Mouse (Mus musculus): Measurements from ENCODE around the gene Fxr1. TPM values are rescaled to one million over a fixed set of nuclear protein-coding genes. Genes with fewer than 3 reads are reported as not detected.

Fxr1 gene
- polyA plus RNA-seq (2015; fragmentation: Nextera tagmentation; extraction: Ambion mirVana) = 27.4 and 30.5 TPM in 2 replicates

DNA sequence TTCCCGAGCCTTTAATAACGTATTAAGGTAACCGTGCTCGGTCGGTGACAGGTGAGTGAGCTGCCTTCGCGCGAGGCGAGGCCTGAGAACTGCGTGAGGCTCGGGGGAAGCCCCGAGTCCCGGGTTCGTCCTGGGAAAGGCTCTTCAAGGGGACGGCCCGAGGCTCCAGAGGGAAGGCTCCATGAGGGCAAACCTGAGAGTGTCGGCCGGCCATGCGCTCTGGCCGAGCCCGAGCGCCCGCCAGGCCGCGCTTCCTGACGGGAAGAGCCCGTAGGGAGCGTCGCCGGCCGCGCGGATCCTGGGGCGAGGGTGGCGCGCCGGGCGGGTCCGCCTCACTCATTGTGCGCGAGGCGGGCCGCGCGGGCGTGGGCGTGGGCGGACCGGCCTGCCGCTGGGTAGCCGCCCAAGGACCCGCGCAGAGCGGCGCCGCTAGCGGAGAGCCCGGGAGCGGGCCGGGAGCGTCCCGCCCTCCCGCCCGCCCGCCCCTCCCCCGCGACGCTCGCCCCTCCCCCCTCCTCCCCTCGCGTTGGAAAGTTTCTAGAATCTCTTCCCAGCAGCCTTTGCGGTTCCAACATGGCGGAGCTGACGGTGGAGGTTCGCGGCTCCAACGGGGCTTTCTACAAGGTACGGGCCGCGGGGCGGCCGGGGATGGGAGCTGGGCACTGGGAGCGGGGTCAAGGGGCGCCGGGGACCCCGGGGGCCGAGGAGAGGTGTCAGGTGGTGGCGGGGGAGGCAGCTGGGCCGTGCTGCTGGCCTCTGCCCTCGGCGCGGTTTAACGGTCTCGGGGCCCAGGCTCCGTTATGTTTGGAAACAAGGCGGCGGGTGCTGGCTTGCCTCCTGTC is at the start of gene Fxr1:
Fxr1 (plus strand) TSS at position 404 of the 842 bp plus-strand sequence.
- WGBS = under 1% methylated on average over 64 of the region's 97 CpGs
- H3K4me2 ChIP-seq (replicated peaks; ENCODE audit: low read depth) = peak within 1 kb of the TSS; percentile 79
- no peaks in the 10 kb centered on the region for H3K36me3 ChIP-seq (ENCODE audit: control insufficient read depth, insufficient read depth)
- peak; percentile 99 for ATAC-seq
- no peaks in the 10 kb centered on the region for H3K27me3 ChIP-seq (replicated peaks; ENCODE audit: control insufficient read depth, insufficient read depth, low read length)
- H3K9me3 ChIP-seq (ENCODE audit: control insufficient read depth) = no peaks in the 10 kb centered on the region
- peak within 1 kb of the TSS; percentile 93 for H3K27ac ChIP-seq (ENCODE audit: low read depth, low read length)
- no peaks in the 10 kb centered on the region for H3K4me1 ChIP-seq (replicated peaks; ENCODE audit: control insufficient read depth, insufficient read depth, low read length)
- no peak for TF ChIP-seq CTCF (IDR thresholded peaks at IDR 0.05; ENCODE audit: low read depth)
- peak within 1 kb of the TSS; percentile 99 for H3K9ac ChIP-seq (ENCODE audit: low read depth, low read length)
- peak within 1 kb of the TSS; percentile 94 for H3K4me3 ChIP-seq (ENCODE audit: low read depth, low read length)

DNA sequence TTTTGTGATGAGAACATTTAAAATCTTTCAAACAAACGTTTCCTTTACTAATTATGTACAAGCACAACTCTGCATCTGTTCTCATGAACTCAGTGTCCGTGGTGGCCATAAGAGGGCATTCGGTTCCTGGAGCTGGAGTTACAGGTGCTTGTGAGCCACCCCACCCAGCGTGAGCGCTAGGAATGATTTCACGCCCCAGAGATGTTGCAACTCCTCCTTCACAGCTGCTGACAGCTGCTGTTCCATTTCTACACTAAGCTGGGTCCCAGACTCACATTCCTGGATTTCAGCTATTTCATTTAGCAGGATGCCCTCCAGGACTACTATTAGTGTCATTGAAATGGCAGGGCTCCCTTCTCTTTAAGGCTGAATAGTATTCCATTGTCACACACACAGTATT is 40.3 kb upstream of the Fxr1 start:
- 50% methylated on average over 6 of the region's 6 CpGs for WGBS
- no peak overlapping the region for H3K4me3 ChIP-seq (ENCODE audit: low read depth, low read length)
- H3K27me3 ChIP-seq (replicated peaks; ENCODE audit: control insufficient read depth, insufficient read depth, low read length) = no peaks in the 10 kb centered on the region
- H3K36me3 ChIP-seq (ENCODE audit: control insufficient read depth, insufficient read depth) = no peaks in the 10 kb centered on the region
- no peak overlapping the region for H3K4me2 ChIP-seq (replicated peaks; ENCODE audit: low read depth)
- no peak overlapping the region for H3K9ac ChIP-seq (ENCODE audit: low read depth, low read length)
- no peaks in the 10 kb centered on the region for H3K9me3 ChIP-seq (ENCODE audit: control insufficient read depth)
- no peak for TF ChIP-seq CTCF (IDR thresholded peaks at IDR 0.05; ENCODE audit: low read depth)
- no peak overlapping the region for H3K27ac ChIP-seq (ENCODE audit: low read depth, low read length)
- no peaks in the 10 kb centered on the region for H3K4me1 ChIP-seq (replicated peaks; ENCODE audit: control insufficient read depth, insufficient read depth, low read length)
- no peak for ATAC-seq

DNA sequence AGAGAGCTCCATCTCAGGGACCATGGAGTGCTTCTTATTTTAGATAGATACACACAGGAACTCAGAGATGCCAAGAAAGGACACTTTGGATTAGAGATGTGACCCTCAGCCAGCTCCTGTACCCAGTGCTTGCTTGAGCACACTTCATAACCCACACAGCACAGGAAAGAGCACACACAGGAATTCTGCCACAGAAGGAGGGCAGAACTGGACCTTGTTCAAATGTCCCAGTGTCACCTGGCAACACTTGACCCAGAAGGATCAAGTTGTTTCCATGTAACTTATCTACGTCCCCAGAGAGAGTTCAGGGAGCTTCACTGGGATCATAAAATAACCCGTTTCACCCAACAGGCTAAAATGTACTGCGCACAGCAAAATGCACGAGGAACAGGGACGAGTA is 37.0 kb upstream of the Fxr1 start:
- Histone ChIP-seq H3K9ac (ENCODE audit: low read depth, low read length) (no peak overlapping the region), H3K27ac (ENCODE audit: low read depth, low read length) (no peak overlapping the region), H3K27me3 (replicated peaks; ENCODE audit: control insufficient read depth, insufficient read depth, low read length) (no peaks in the 10 kb centered on the region), H3K4me3 (ENCODE audit: low read depth, low read length) (no peak overlapping the region), H3K4me2 (replicated peaks; ENCODE audit: low read depth) (no peak overlapping the region), H3K4me1 (replicated peaks; ENCODE audit: control insufficient read depth, insufficient read depth, low read length) (no peaks in the 10 kb centered on the region), H3K9me3 (ENCODE audit: control insufficient read depth) (no peaks in the 10 kb centered on the region), H3K36me3 (ENCODE audit: control insufficient read depth, insufficient read depth) (no peaks in the 10 kb centered on the region)
- no peak for TF ChIP-seq CTCF (IDR thresholded peaks at IDR 0.05; ENCODE audit: low read depth)
- no peak for ATAC-seq
- 65% methylated on average over 5 of the region's 5 CpGs for WGBS

DNA sequence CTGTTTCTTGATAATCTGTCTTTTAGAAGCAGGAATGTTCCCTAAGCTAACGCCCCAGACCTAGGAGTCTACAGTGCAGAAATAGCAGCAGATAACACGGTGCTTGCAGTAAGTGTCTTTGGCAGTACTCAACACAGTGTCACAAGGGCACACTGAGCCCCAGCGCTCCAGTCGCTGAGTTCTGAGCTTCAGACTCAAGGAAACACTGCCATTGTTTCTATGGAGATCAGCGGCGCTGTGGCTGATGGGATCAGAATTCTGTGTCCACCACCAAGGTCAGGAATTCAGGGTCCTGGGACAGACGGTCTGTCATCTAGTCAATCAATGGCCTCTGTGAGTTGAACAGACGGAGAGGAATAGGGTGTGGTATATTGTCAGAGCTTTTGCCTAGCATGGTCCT is 30.4 kb upstream of the Fxr1 start:
- Histone ChIP-seq H3K4me3 (ENCODE audit: low read depth, low read length) (no peak overlapping the region), H3K27ac (ENCODE audit: low read depth, low read length) (no peak overlapping the region), H3K4me2 (replicated peaks; ENCODE audit: low read depth) (no peak overlapping the region), H3K27me3 (replicated peaks; ENCODE audit: control insufficient read depth, insufficient read depth, low read length) (no peaks in the 10 kb centered on the region), H3K36me3 (ENCODE audit: control insufficient read depth, insufficient read depth) (no peaks in the 10 kb centered on the region), H3K9me3 (ENCODE audit: control insufficient read depth) (no peaks in the 10 kb centered on the region), H3K9ac (ENCODE audit: low read depth, low read length) (no peak overlapping the region), H3K4me1 (replicated peaks; ENCODE audit: control insufficient read depth, insufficient read depth, low read length) (no peaks in the 10 kb centered on the region)
- no peak for TF ChIP-seq CTCF (IDR thresholded peaks at IDR 0.05; ENCODE audit: low read depth)
- WGBS = 72% methylated on average over 8 of the region's 8 CpGs
- no peak for ATAC-seq

DNA sequence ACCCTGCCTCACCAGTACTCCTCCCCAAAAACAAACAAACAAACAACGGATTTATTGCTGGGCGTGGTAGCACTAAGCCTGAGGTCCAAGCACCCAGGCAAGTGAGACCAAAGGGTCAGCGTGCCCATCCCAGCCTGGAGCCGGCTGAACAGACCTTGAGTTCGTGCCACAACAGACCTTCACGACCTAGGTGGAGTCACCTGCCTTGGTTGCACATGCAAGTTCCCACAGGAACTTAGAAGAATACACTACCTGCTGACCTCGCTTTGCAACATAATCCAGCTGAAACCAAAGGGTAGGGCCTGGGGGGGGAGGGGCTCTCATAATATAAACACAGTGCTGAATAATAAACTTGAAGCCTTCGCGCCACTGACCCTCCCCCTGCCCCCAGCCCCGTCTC is 29.3 kb upstream of the Fxr1 start:
- Histone ChIP-seq H3K27me3 (replicated peaks; ENCODE audit: control insufficient read depth, insufficient read depth, low read length) (no peaks in the 10 kb centered on the region), H3K9ac (ENCODE audit: low read depth, low read length) (no peak overlapping the region), H3K4me2 (replicated peaks; ENCODE audit: low read depth) (no peak overlapping the region), H3K4me1 (replicated peaks; ENCODE audit: control insufficient read depth, insufficient read depth, low read length) (no peaks in the 10 kb centered on the region), H3K36me3 (ENCODE audit: control insufficient read depth, insufficient read depth) (no peaks in the 10 kb centered on the region), H3K4me3 (ENCODE audit: low read depth, low read length) (no peak overlapping the region), H3K9me3 (ENCODE audit: control insufficient read depth) (no peaks in the 10 kb centered on the region), H3K27ac (ENCODE audit: low read depth, low read length) (no peak overlapping the region)
- no peak for ATAC-seq
- TF ChIP-seq CTCF (IDR thresholded peaks at IDR 0.05; ENCODE audit: low read depth) = no peak
- WGBS = 70% methylated on average over 10 of the region's 10 CpGs

DNA sequence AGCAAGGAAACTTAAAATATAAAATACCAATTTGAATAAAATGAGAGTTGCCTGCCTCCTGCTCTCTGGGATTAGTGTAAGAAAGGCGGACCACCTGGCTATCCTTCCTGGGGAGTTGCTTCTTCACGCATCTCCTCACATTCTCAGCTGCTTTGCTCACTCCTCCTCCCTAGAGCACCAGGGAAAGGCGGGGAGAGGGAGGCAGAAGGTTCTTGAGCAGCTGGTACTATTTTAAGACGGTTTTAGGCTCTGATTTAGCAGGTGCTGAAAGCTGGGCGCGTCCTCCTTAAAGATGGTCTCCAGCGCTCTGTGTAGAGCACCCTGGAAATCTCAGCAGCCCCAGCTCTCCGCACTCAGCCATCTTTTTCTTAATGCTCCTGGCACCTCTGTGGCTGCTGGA is 28.8 kb upstream of the Fxr1 start:
- 73% methylated on average over 8 of the region's 8 CpGs for WGBS
- H3K9ac ChIP-seq (ENCODE audit: low read depth, low read length) = no peak overlapping the region
- ATAC-seq = no peak
- no peaks in the 10 kb centered on the region for H3K36me3 ChIP-seq (ENCODE audit: control insufficient read depth, insufficient read depth)
- H3K4me2 ChIP-seq (replicated peaks; ENCODE audit: low read depth) = no peak overlapping the region
- no peaks in the 10 kb centered on the region for H3K9me3 ChIP-seq (ENCODE audit: control insufficient read depth)
- no peaks in the 10 kb centered on the region for H3K27me3 ChIP-seq (replicated peaks; ENCODE audit: control insufficient read depth, insufficient read depth, low read length)
- H3K27ac ChIP-seq (ENCODE audit: low read depth, low read length) = no peak overlapping the region
- no peaks in the 10 kb centered on the region for H3K4me1 ChIP-seq (replicated peaks; ENCODE audit: control insufficient read depth, insufficient read depth, low read length)
- no peak overlapping the region for H3K4me3 ChIP-seq (ENCODE audit: low read depth, low read length)
- no peak for TF ChIP-seq CTCF (IDR thresholded peaks at IDR 0.05; ENCODE audit: low read depth)

All from intestine, postnatal 0 days (tissue).